Mouse (Mus musculus) MEL (cell line): ENCODE data around the gene Gjc1. TPM values are rescaled to one million over a fixed set of nuclear protein-coding genes. Genes with fewer than 3 reads are reported as not detected.

Experiments used
- DNase-seq: peaks from one replicate; pipeline ENCODE4 v3.0.0; 2011; ENCODE audit warnings: low read depth, low spot score
- H3K27ac ChIP-seq: 2 replicates; pipeline ENCODE4 v1.5.1; 2012; ENCODE audit warnings: low read depth, mild to moderate bottlenecking, control low read depth, low read length, moderate library complexity; ENCODE audit not compliant: control insufficient read depth
- H3K27me3 ChIP-seq, 2 experiments: fragments of 150-350 bp in 1 of 2; sonication (generic) in 1 of 2; 2 replicates each; pipeline ENCODE4 v1.6.1; 2012; ENCODE audit warnings: low read length in 2 of 2, mild to moderate bottlenecking in 2 of 2, improper control_type of control experiment in 1 of 2, moderate library complexity in 1 of 2; ENCODE audit not compliant: insufficient read depth in 2 of 2, control insufficient read depth in 1 of 2
- H3K36me3 ChIP-seq, 2 experiments: 2 replicates each; pipeline ENCODE4 v1.6.1; 2012 to 2014; ENCODE audit warnings: low read length in 2 of 2, improper control_type of control experiment in 1 of 2, inconsistent platforms in 1 of 2, mild to moderate bottlenecking in 1 of 2; ENCODE audit not compliant: insufficient read depth in 2 of 2, control insufficient read depth in 1 of 2
- H3K4me1 ChIP-seq, 2 experiments: fragments of 150-350 bp in 1 of 2; sonication (generic) in 1 of 2; 2 replicates each; pipeline ENCODE4 v1.6.1; 2012; ENCODE audit warnings: low read length in 2 of 2, improper control_type of control experiment in 1 of 2, mild to moderate bottlenecking in 1 of 2; ENCODE audit not compliant: insufficient read depth in 2 of 2, control insufficient read depth in 1 of 2
- H3K4me3 ChIP-seq, 2 experiments: fragments of 150-350 bp in 1 of 2; sonication (generic) in 1 of 2; 2 replicates each; pipeline ENCODE4 v1.5.1; 2012; ENCODE audit warnings: low read depth in 2 of 2, low read length in 2 of 2, mild to moderate bottlenecking in 2 of 2, moderate library complexity in 2 of 2, control low read depth in 1 of 2, improper control_type of control experiment in 1 of 2; ENCODE audit not compliant: control insufficient read depth in 1 of 2, insufficient read depth in 1 of 2
- H3K79me2 ChIP-seq: 2 replicates; pipeline ENCODE4 v1.6.1; 2012; ENCODE audit warnings: mild to moderate bottlenecking, low read length, moderate library complexity; ENCODE audit not compliant: control insufficient read depth, poor library complexity, insufficient read depth
- H3K9ac ChIP-seq: 2 replicates; pipeline ENCODE4 v1.6.1; 2012; ENCODE audit warnings: low read depth, mild to moderate bottlenecking, control low read depth, low read length, moderate library complexity; ENCODE audit not compliant: control insufficient read depth, poor library complexity, severe bottlenecking
- H3K9me3 ChIP-seq: fragments of 150-350 bp; sonication (generic); replicated peaks from 2 replicates; pipeline ENCODE4 v1.6.1; 2012; ENCODE audit warnings: mild to moderate bottlenecking, low read length, improper control_type of control experiment, moderate library complexity; ENCODE audit not compliant: insufficient read depth
- BHLHE40 ChIP-seq: IDR thresholded peaks from 2 replicates; pipeline ENCODE4 v1.6.1; 2012; ENCODE audit warnings: low read depth, mild to moderate bottlenecking, inconsistent platforms, low read length, improper control_type of control experiment, borderline replicate concordance
- CHD2 ChIP-seq: IDR thresholded peaks from 2 replicates; pipeline ENCODE4 v1.6.1; 2011; ENCODE audit warnings: low read length, improper control_type of control experiment
- CTCF ChIP-seq, 3 experiments: IDR thresholded peaks in 2 of 3; conservative IDR thresholded peaks in 1 of 3; 2 replicates each; pipeline ENCODE4 v1.5.1; 2011 to 2012; ENCODE audit warnings: low read length in 3 of 3, low read depth in 2 of 3, mild to moderate bottlenecking in 2 of 3, improper control_type of control experiment in 1 of 3, inconsistent platforms in 1 of 3, mixed read lengths in 1 of 3, moderate library complexity in 1 of 3; ENCODE audit not compliant: control insufficient read depth in 1 of 3, insufficient read depth in 1 of 3, poor library complexity in 1 of 3, severe bottlenecking in 1 of 3
- EP300 ChIP-seq, 2 experiments: IDR thresholded peaks; 2 replicates each; pipeline ENCODE4 v1.6.1; 2011; ENCODE audit warnings: improper control_type of control experiment in 2 of 2, low read length in 2 of 2, low read depth in 1 of 2, mild to moderate bottlenecking in 1 of 2
- ETS1 ChIP-seq: IDR thresholded peaks from 2 replicates; pipeline ENCODE4 v1.6.1; 2012; ENCODE audit warnings: low read depth, mild to moderate bottlenecking, inconsistent platforms, low read length, improper control_type of control experiment, moderate library complexity
- GABPA ChIP-seq: IDR thresholded peaks from 2 replicates; pipeline ENCODE4 v1.6.1; 2012; ENCODE audit warnings: low read depth, mild to moderate bottlenecking, inconsistent platforms, low read length, improper control_type of control experiment, moderate library complexity
- HCFC1 ChIP-seq: IDR thresholded peaks from 2 replicates; pipeline ENCODE4 v1.6.1; 2012; ENCODE audit warnings: low read depth, mild to moderate bottlenecking, inconsistent platforms, low read length, improper control_type of control experiment, moderate library complexity
- KAT2A ChIP-seq: conservative IDR thresholded peaks from 2 replicates; pipeline ENCODE4 v1.6.1; 2012; ENCODE audit warnings: low read depth, low read length, improper control_type of control experiment, inconsistent platforms
- MXI1 ChIP-seq: IDR thresholded peaks from 2 replicates; pipeline ENCODE4 v1.6.1; 2011; ENCODE audit warnings: mild to moderate bottlenecking, low read depth, low read length, improper control_type of control experiment
- MYB ChIP-seq: IDR thresholded peaks from 2 replicates; pipeline ENCODE4 v1.6.1; 2011; ENCODE audit warnings: mild to moderate bottlenecking, low read depth, low read length, improper control_type of control experiment
- MYC ChIP-seq: IDR thresholded peaks from 2 replicates; pipeline ENCODE4 v1.6.1; 2011; ENCODE audit warnings: low read depth, mild to moderate bottlenecking, low read length, improper control_type of control experiment, moderate library complexity
- NELFE ChIP-seq: IDR thresholded peaks from 2 replicates; pipeline ENCODE4 v1.6.1; 2011; ENCODE audit warnings: low read depth, low read length, improper control_type of control experiment
- POLR2A ChIP-seq, 2 experiments: IDR thresholded peaks; 2 replicates each; pipeline ENCODE4 v1.6.1; 2011 to 2012; ENCODE audit warnings: low read length in 2 of 2, mild to moderate bottlenecking in 2 of 2, control low read depth in 1 of 2, improper control_type of control experiment in 1 of 2, low read depth in 1 of 2, moderate library complexity in 1 of 2; ENCODE audit not compliant: control insufficient read depth in 1 of 2, insufficient read depth in 1 of 2, poor library complexity in 1 of 2
- RAD21 ChIP-seq: IDR thresholded peaks from 2 replicates; pipeline ENCODE4 v1.6.1; 2011; ENCODE audit warnings: mild to moderate bottlenecking, low read depth, low read length, improper control_type of control experiment
- RCOR1 ChIP-seq: IDR thresholded peaks from 2 replicates; pipeline ENCODE4 v1.6.1; 2012; ENCODE audit warnings: low read depth, mild to moderate bottlenecking, inconsistent platforms, low read length, improper control_type of control experiment
- SIN3A ChIP-seq: IDR thresholded peaks from 2 replicates; pipeline ENCODE4 v1.6.1; 2012; ENCODE audit warnings: low read length, improper control_type of control experiment, inconsistent platforms
- SMC3 ChIP-seq: IDR thresholded peaks from 2 replicates; pipeline ENCODE4 v1.6.1; 2011; ENCODE audit warnings: low read depth, low read length, improper control_type of control experiment
- TBP ChIP-seq: IDR thresholded peaks from 2 replicates; pipeline ENCODE4 v1.8.0; 2011; ENCODE audit warnings: low read depth, low read length, improper control_type of control experiment
- UBTF ChIP-seq: IDR thresholded peaks from 2 replicates; pipeline ENCODE4 v1.6.1; 2012; ENCODE audit warnings: low read depth, mild to moderate bottlenecking, inconsistent platforms, low read length, improper control_type of control experiment, moderate library complexity, borderline replicate concordance; ENCODE audit not compliant: insufficient read depth
- USF1 ChIP-seq: IDR thresholded peaks from 2 replicates; pipeline ENCODE4 v1.6.1; 2014; ENCODE audit warnings: low read depth, mild to moderate bottlenecking, inconsistent platforms, low read length, improper control_type of control experiment, moderate library complexity
- ZC3H11A ChIP-seq: IDR thresholded peaks from 2 replicates; pipeline ENCODE4 v1.6.1; 2012; ENCODE audit warnings: low read depth, mild to moderate bottlenecking, inconsistent platforms, low read length, improper control_type of control experiment
- ZMIZ1 ChIP-seq: IDR thresholded peaks from 2 replicates; pipeline ENCODE4 v1.6.1; 2012; ENCODE audit warnings: low read depth, mild to moderate bottlenecking, inconsistent platforms, low read length, improper control_type of control experiment, moderate library complexity
- ZNF384 ChIP-seq: IDR thresholded peaks from 2 replicates; pipeline ENCODE4 v1.6.1; 2012; ENCODE audit warnings: low read depth, mild to moderate bottlenecking, inconsistent platforms, low read length, improper control_type of control experiment
- polyA plus RNA-seq, 2 experiments: library from polyadenylated mRNA; stranded (reverse) in 1 of 2; unstranded in 1 of 2; fragments of >175 nt in 1 of 2; fragments of >200 nt in 1 of 2; gene quantifications; 2 replicates each; pipeline versions ENCODE4 v1.2.1 to v1.2.4; 2012; ENCODE audit warnings: low replicate concordance in 2 of 2, low read depth in 1 of 2; ENCODE audit not compliant: insufficient read length in 2 of 2, insufficient read depth in 1 of 2, missing spikeins in 1 of 2
- total RNA-seq: library from RNA; depleted of rRNA; stranded (reverse); fragments of 300-350 nt; gene quantifications from 2 replicates; pipeline ENCODE4 v1.2.3, GENCODE M21; 2012; rRNA removed

Gene Gjc1
- total RNA-seq (not detected in 2 replicates), polyA plus RNA-seq (not detected)

DNA sequence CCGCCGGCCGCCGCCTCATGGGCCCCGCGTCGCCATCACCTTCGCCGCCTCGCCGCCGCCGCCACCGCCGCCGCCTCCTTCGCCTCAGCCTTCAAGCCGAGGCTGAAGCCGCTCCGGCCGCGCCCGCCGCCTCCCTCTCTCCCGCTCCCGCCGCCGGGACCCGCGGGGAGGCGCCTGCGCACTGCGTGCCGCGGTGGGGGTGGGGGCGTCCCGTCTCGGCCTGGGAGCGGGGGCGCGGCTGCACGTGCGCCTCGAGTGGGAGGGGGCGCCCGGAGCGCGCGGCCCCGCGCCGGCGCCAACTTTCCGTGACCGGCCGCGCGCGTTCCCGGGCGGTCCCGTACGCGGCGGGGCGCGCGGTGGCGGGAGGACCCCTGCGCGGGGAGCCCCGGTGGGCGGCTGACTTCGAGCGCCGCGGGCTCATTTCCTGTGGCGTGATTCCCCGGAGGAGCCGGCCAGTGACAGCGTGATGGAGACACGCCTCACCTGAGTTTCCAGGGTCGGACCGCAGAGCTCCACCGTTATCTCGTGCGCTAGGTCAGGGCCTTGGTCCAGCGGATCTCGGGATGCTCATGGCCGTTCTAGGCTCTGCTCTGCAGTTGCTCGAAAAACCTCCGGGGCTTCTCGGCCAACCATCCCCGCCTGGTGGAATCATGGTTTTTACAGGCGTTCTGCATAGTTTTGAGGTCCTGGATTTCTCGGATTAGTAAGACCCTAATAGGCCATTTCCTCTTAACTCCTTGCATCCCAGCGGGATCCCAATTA lies at the start of gene Gjc1:
Gjc1 (minus strand) TSS at position 680 of the 762 bp plus-strand sequence.
- Histone ChIP-seq H3K27ac (no peak within 1 kb of the TSS), H3K27me3 (peaks cover 15 to 26% of the 10 kb centered on the region in 2 experiments), H3K9ac (no peak within 1 kb of the TSS), H3K36me3 (no peaks in the 10 kb centered on the region), H3K79me2 (no peaks in the 10 kb centered on the region), H3K9me3 (no peaks in the 10 kb centered on the region), H3K4me3 (no peak within 1 kb of the TSS), H3K4me1 (no peaks in the 10 kb centered on the region)
- TF ChIP-seq MXI1 (no peak), POLR2A (IDR thresholded peaks at IDR 0.05; ENCODE audit: control insufficient read depth in 1 of 2, insufficient read depth in 1 of 2, low read depth in 1 of 2, low read length in 2 of 2, poor library complexity in 1 of 2) (no peak), ZMIZ1 (no peak), HCFC1 (no peak), TBP (no peak), GABPA (no peak), EP300 (IDR thresholded peaks at IDR 0.05; ENCODE audit: low read depth in 1 of 2, low read length in 2 of 2) (no peak), RAD21 (no peak), MYB (no peak), SIN3A (no peak), KAT2A (no peak), CHD2 (no peak), ETS1 (no peak), USF1 (no peak)
- no peak for DNase-seq

DNA sequence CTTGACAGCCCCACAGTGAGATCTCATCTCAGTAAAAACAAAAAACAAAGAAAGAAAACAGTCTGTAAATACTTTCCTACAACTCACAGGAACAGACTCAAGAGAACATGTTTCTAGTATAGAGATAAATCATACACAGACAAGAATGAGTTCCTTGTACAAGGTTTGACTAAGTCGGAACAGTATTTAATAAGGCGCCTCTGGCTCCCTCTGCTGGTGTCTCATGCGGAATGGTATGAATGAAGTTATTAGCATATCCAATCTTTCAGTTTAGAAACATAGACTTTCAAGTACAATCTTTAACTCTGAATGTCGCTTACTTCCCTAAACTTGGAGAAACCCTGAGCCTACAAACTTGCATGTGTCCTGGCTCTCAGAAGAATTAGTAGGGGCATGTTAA lies 44.8 kb upstream of the Gjc1 start:
- DNase-seq: peak; percentile 80

More for the DNA sequence above, 44.8 kb upstream of the Gjc1 start:
- Histone ChIP-seq H3K4me1 (no peaks in the 10 kb centered on the region), H3K27ac (no peak overlapping the region), H3K36me3 (peaks cover 0 to 41% of the 10 kb centered on the region in 2 experiments; a peak in 2 of 4 replicates), H3K4me3 (no peak overlapping the region), H3K27me3 (no peaks in the 10 kb centered on the region), H3K79me2 (0 out of 2 replicates have a peak, but pooled peaks cover 1% of the 10 kb centered on the region), H3K9ac (no peak overlapping the region), H3K9me3 (no peaks in the 10 kb centered on the region)
- TF ChIP-seq POLR2A (IDR thresholded peaks at IDR 0.05; ENCODE audit: control insufficient read depth in 1 of 2, insufficient read depth in 1 of 2, low read depth in 1 of 2, low read length in 2 of 2, poor library complexity in 1 of 2): no peak; a peak in 1 of 4 replicates
- TF ChIP-seq CTCF (IDR thresholded peaks at IDR 0.05 in 2 of 3, conservative IDR thresholded peaks at IDR 0.05 in 1 of 3; ENCODE audit: control insufficient read depth in 1 of 3, insufficient read depth in 1 of 3, low read depth in 2 of 3, low read length in 3 of 3, poor library complexity in 1 of 3, severe bottlenecking in 1 of 3): peak; percentile 51 to 71 (median 57)
- TF ChIP-seq ZNF384: no peak
- TF ChIP-seq RCOR1: no peak
- TF ChIP-seq SMC3: peak; percentile 52
- TF ChIP-seq ZC3H11A: peak; percentile 1; the same call in 1 of the 2 replicates
- TF ChIP-seq MYC: no peak
- no peak for TF ChIP-seq UBTF
- TF ChIP-seq TBP: no peak
- peak; percentile 28 for TF ChIP-seq RAD21
- TF ChIP-seq BHLHE40: no peak
- TF ChIP-seq GABPA: no peak
- no peak for TF ChIP-seq NELFE
